Mouse (Mus musculus): ENCODE measurements at regions not wholly inside any gene's neighbourhood (a gene's known extent, or its start where the extent isn't known, plus 50 kb on each side); places are given as distances from the start of the nearest gene placed in this dataset.

DNA sequence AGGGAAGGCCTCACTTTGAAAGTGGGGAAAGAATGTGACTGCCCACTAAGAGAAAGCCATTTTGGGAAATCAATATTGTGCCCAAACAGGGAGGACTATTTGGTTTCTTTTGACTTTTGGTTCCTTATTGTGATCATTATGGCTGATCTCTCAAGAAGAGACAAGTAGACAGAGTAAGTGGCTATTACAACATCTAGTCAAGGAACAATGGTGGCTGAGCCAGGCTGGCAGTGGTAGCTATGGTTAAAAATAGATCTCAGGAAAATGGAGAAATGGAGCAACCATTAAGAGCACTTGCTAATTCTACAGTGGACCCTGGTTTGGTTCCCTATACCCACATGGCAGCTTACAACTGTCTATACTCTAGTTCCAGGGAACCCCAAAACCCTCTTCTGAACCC lies 102.6 kb upstream of the Pde7b start:
- H3K4me3 ChIP-seq (ENCODE audit: low read depth, low read length), result no peak overlapping the region
- H3K9me3 ChIP-seq (ENCODE audit: control insufficient read depth, low read length), result no peaks in the 10 kb centered on the region
- no peaks in the 10 kb centered on the region for H3K27me3 ChIP-seq (replicated peaks; ENCODE audit: control insufficient read depth, insufficient read depth, low read length)
- ATAC-seq (replicated peaks; ENCODE audit: low FRiP score, low TSS enrichment, low read depth) (no peak), DNase-seq (ENCODE audit: low spot score) (no peak)
- H3K9ac ChIP-seq (ENCODE audit: low read length), result no peak overlapping the region
- 0 out of 2 replicates have a peak, but pooled peaks cover 3% of the 10 kb centered on the region for H3K4me1 ChIP-seq (replicated peaks; ENCODE audit: control insufficient read depth, insufficient read depth, low read length)
- H3K27ac ChIP-seq (ENCODE audit: low read depth), result no peak overlapping the region
- H3K36me3 ChIP-seq (ENCODE audit: control insufficient read depth, insufficient read depth, low read length), result no peaks in the 10 kb centered on the region
- H3K4me2 ChIP-seq (ENCODE audit: low read length), result no peak overlapping the region

DNA sequence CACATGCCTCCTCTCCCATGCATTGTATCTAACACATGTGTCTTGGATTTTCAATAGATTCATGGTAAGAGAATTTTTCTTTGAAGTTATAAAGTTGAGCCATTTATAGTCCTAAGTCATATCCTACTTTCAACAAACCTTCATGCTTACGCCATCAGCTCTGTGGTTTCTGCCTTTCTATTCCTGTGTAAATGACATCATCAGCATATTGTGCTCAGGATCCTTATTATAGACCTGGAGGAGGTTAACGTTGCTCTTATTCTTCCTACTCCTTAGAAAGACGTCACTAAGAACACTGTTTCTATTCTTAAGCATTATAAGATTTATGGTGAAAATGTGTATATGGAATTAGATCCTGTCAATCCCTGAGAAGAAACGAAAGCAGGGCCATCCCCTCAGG lies 93.7 kb upstream of the Pde7b start:
- 52% methylated on average over 4 of the region's 4 CpGs for whole genome bisulfite sequencing
- ATAC-seq (replicated peaks; ENCODE audit: low FRiP score, low TSS enrichment, low read depth), result no peak
- no peak overlapping the region for H3K27ac ChIP-seq (ENCODE audit: low read depth)

DNA sequence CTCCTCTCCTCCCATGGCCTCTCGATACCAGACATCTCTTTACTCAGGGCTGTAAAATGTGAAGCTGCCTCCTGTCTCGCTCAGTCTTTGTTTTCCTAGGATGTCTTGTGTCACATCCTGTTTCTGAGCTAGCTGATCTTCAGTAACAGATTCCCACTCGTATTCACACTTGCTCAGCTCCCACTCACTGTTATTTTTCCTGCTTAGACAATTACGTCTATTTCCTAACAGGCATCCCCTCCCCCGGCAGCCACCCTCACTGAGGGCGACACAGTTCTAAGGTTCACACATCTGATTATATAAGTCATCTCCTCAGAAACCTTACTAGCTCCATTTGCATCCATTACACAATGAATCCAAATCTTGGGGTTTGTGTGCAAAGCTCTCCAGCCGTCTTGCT lies 74.9 kb upstream of the Pde7b start:
- H3K9ac ChIP-seq (ENCODE audit: low read length), result no peak overlapping the region
- no peaks in the 10 kb centered on the region for H3K4me1 ChIP-seq (replicated peaks; ENCODE audit: control insufficient read depth, insufficient read depth, low read length)
- H3K27ac ChIP-seq (ENCODE audit: low read depth), result no peak overlapping the region
- DNase-seq (ENCODE audit: low spot score) (no peak), ATAC-seq (replicated peaks; ENCODE audit: low FRiP score, low TSS enrichment, low read depth) (no peak)
- WGBS, result 54% methylated on average over 7 of the region's 7 CpGs
- no peaks in the 10 kb centered on the region for H3K36me3 ChIP-seq (ENCODE audit: control insufficient read depth, insufficient read depth, low read length)
- H3K27me3 ChIP-seq (replicated peaks; ENCODE audit: control insufficient read depth, insufficient read depth, low read length), result no peaks in the 10 kb centered on the region
- no peak overlapping the region for H3K4me2 ChIP-seq (ENCODE audit: low read length)
- H3K9me3 ChIP-seq (ENCODE audit: control insufficient read depth, low read length), result no peaks in the 10 kb centered on the region
- no peak overlapping the region for H3K4me3 ChIP-seq (ENCODE audit: low read depth, low read length)

More for the DNA sequence above, 93.7 kb upstream of the Pde7b start:
- no peak for DNase-seq (ENCODE audit: low spot score)
- no peaks in the 10 kb centered on the region for H3K4me1 ChIP-seq (replicated peaks; ENCODE audit: control insufficient read depth, insufficient read depth, low read length)
- no peaks in the 10 kb centered on the region for H3K36me3 ChIP-seq (ENCODE audit: control insufficient read depth, insufficient read depth, low read length)
- no peak overlapping the region for H3K4me2 ChIP-seq (ENCODE audit: low read length)
- H3K9me3 ChIP-seq (ENCODE audit: control insufficient read depth, low read length), result 0 out of 2 replicates have a peak, but pooled peaks cover 3% of the 10 kb centered on the region
- H3K27me3 ChIP-seq (replicated peaks; ENCODE audit: control insufficient read depth, insufficient read depth, low read length), result no peaks in the 10 kb centered on the region
- no peak overlapping the region for H3K4me3 ChIP-seq (ENCODE audit: low read depth, low read length)
- H3K9ac ChIP-seq (ENCODE audit: low read length), result no peak overlapping the region

DNA sequence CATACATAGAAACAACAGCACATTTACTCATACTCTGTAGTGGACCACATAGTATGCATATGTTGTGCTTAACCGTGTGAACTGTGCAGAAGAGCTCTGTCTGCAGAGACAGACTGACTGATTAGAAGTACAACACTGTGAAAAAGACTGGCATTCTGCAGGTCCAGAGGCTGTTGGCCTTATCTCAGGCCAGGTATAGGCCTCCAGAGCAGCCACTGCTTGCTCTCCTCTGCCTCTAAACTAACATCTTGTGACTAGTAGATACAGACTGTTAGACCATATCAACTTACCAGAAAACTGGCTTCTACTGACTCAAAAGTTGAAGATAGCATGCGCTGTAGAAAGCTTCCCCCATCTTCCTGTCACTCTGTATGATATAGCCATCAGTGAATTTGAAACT lies 73.5 kb upstream of the Pde7b start:
- no peak overlapping the region for H3K27ac ChIP-seq (ENCODE audit: low read depth)
- no peaks in the 10 kb centered on the region for H3K9me3 ChIP-seq (ENCODE audit: control insufficient read depth, low read length)
- H3K4me2 ChIP-seq (ENCODE audit: low read length), result no peak overlapping the region
- no peak for ATAC-seq (replicated peaks; ENCODE audit: low FRiP score, low TSS enrichment, low read depth)
- WGBS, result 89% methylated on average over 2 of the region's 2 CpGs
- no peak for DNase-seq (ENCODE audit: low spot score)
- H3K4me3 ChIP-seq (ENCODE audit: low read depth, low read length), result no peak overlapping the region
- no peak overlapping the region for H3K9ac ChIP-seq (ENCODE audit: low read length)
- H3K36me3 ChIP-seq (ENCODE audit: control insufficient read depth, insufficient read depth, low read length), result no peaks in the 10 kb centered on the region
- H3K4me1 ChIP-seq (replicated peaks; ENCODE audit: control insufficient read depth, insufficient read depth, low read length), result no peaks in the 10 kb centered on the region
- H3K27me3 ChIP-seq (replicated peaks; ENCODE audit: control insufficient read depth, insufficient read depth, low read length), result no peaks in the 10 kb centered on the region

DNA sequence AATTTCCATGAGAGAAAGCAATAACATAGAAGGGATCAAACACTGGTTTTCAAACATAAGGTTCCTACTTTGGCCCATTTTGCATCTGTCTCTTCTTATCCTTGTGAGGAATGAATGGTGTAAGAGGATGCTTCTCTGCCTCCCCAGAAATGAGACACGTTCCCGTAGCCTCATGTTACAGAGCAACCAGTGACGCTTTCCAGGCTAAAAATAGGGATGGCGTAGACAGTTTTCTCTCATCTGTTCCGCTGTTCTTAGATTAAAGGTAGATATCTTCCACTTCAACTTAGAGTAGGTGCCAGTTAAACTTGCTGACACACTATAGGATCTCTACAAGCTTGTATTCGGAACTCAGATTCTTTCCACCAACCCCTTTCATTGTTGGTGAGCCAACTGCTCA lies 69.1 kb upstream of the Pde7b start:
- WGBS, result 68% methylated on average over 6 of the region's 6 CpGs
- no peaks in the 10 kb centered on the region for H3K9me3 ChIP-seq (ENCODE audit: control insufficient read depth, low read length)

DNA sequence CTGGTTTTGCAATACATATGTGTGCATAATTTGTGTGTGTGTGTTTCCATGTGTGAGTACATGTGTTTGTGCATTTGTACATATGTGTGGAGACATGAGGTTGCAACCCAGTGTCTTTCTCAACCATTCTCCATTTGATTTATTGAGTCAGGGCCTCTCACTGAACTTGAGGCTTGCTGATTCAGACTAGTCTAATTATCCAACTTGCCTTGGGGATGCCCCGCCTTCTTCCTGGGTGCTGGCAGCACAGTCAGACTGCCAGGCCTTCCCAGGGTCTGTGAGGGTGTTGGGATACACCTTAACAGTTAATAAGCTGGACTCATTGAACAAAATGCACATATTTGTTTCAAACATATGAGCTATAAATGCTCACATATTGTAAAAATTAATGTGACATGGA lies 56.1 kb upstream of the Pde7b start:
- no peak for DNase-seq (ENCODE audit: low spot score)
- Histone ChIP-seq H3K4me2 (ENCODE audit: low read length) (no peak overlapping the region), H3K27ac (ENCODE audit: low read depth) (no peak overlapping the region), H3K9me3 (ENCODE audit: control insufficient read depth, low read length) (no peaks in the 10 kb centered on the region), H3K36me3 (ENCODE audit: control insufficient read depth, insufficient read depth, low read length) (no peaks in the 10 kb centered on the region), H3K4me1 (replicated peaks; ENCODE audit: control insufficient read depth, insufficient read depth, low read length) (no peaks in the 10 kb centered on the region), H3K9ac (ENCODE audit: low read length) (no peak overlapping the region), H3K4me3 (ENCODE audit: low read depth, low read length) (no peak overlapping the region), H3K27me3 (replicated peaks; ENCODE audit: control insufficient read depth, insufficient read depth, low read length) (no peaks in the 10 kb centered on the region)
- no peak for ATAC-seq (replicated peaks; ENCODE audit: low FRiP score, low TSS enrichment, low read depth)
- WGBS, result 91% methylated on average over 1 of the region's 1 CpGs

More for the DNA sequence above, 69.1 kb upstream of the Pde7b start:
- no peak overlapping the region for H3K9ac ChIP-seq (ENCODE audit: low read length)
- H3K4me2 ChIP-seq (ENCODE audit: low read length), result no peak overlapping the region
- ATAC-seq (replicated peaks; ENCODE audit: low FRiP score, low TSS enrichment, low read depth), result no peak
- no peak overlapping the region for H3K27ac ChIP-seq (ENCODE audit: low read depth)
- H3K36me3 ChIP-seq (ENCODE audit: control insufficient read depth, insufficient read depth, low read length), result no peaks in the 10 kb centered on the region
- H3K4me1 ChIP-seq (replicated peaks; ENCODE audit: control insufficient read depth, insufficient read depth, low read length), result no peaks in the 10 kb centered on the region
- H3K27me3 ChIP-seq (replicated peaks; ENCODE audit: control insufficient read depth, insufficient read depth, low read length), result no peaks in the 10 kb centered on the region
- no peak for DNase-seq (ENCODE audit: low spot score)
- no peak overlapping the region for H3K4me3 ChIP-seq (ENCODE audit: low read depth, low read length)

DNA sequence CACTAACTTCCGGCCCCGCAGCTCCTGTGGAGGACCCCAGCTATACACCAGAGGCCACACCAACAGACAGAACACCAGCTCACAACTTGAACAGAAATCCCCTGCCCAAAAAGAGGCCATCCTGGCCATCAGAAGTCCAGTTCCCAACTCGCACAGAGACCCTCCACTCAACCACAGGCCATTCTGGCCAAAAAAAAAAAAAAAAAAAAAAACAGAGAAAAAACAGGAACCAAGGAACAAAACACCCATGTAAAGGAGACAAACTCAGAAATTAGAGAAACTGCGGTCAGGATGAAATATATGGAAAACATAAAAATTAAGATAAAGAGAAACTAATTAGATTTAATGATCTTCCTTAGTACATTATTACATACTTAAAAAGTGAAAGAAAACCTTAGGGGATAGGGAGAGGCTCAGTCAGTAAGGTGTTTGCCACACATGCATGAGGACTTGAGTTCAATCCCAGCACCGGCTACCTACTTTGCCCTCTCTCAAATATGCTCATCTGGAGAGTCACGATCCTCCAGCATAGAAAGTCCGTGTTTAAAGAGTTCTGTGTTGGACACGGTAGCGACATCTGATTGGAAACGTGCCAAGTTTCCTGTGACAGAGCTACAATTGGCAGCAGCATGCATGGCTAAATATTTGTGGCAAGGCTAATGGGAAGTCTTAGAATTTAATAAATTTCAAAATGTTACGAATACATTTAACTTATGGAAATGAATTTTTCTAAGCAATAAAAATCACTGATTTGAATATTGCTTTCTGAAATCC lies 51.9 kb upstream of the Pde7b start:
- Histone ChIP-seq H3K9me3 (ENCODE audit: control insufficient read depth, low read length) (no peaks in the 10 kb centered on the region), H3K27ac (ENCODE audit: low read depth) (no peak overlapping the region), H3K27me3 (replicated peaks; ENCODE audit: control insufficient read depth, insufficient read depth, low read length) (no peaks in the 10 kb centered on the region), H3K4me2 (ENCODE audit: low read length) (no peak overlapping the region), H3K4me3 (ENCODE audit: low read depth, low read length) (no peak overlapping the region), H3K9ac (ENCODE audit: low read length) (no peak overlapping the region), H3K4me1 (replicated peaks; ENCODE audit: control insufficient read depth, insufficient read depth, low read length) (no peaks in the 10 kb centered on the region), H3K36me3 (ENCODE audit: control insufficient read depth, insufficient read depth, low read length) (no peaks in the 10 kb centered on the region)
- DNase-seq (ENCODE audit: low spot score), result no peak
- ATAC-seq (replicated peaks; ENCODE audit: low FRiP score, low TSS enrichment, low read depth), result no peak
- WGBS, result 83% methylated on average over 11 of the region's 11 CpGs

DNA sequence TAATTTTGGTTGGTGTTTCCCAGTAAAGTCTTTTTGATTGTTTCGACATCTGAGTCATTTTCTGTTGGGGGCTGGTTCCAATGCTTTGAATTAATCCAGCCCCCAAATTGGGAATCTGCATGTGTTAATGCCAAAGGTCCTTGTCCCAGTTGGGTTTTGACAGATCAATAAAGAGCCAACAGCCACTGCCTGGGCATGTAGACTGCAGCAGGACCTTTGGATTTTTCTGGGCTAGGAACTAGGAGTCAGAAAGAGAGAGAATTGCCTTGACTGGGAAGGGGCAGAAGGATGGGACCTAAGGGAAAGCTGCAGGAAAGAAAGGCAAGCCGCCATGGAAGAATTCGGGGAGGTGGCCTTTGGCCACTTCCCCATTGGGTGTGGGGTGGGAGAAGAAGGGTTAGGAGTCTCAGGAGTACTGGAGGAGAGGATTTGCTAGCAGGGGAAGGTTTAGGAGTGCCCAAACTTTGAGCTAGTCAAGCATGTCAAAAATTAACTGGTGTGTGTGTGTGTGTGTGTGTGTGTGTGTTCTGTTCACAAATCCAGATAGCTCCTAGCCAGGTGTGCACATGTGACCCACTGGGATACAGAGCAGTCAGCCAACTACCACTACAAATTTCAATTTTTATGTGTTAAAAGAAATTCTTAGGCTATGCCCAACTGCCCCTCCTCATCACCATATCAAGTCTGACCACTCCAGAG lies 51.0 kb upstream of the Pde7b start:
- 90% methylated on average over 3 of the region's 3 CpGs for WGBS
- Histone ChIP-seq H3K27me3 (replicated peaks; ENCODE audit: control insufficient read depth, insufficient read depth, low read length) (no peaks in the 10 kb centered on the region), H3K36me3 (ENCODE audit: control insufficient read depth, insufficient read depth, low read length) (no peaks in the 10 kb centered on the region), H3K9ac (ENCODE audit: low read length) (no peak overlapping the region), H3K27ac (ENCODE audit: low read depth) (no peak overlapping the region), H3K9me3 (ENCODE audit: control insufficient read depth, low read length) (no peaks in the 10 kb centered on the region), H3K4me2 (ENCODE audit: low read length) (no peak overlapping the region), H3K4me1 (replicated peaks; ENCODE audit: control insufficient read depth, insufficient read depth, low read length) (no peaks in the 10 kb centered on the region), H3K4me3 (ENCODE audit: low read depth, low read length) (no peak overlapping the region)
- no peak for ATAC-seq (replicated peaks; ENCODE audit: low FRiP score, low TSS enrichment, low read depth)
- DNase-seq (ENCODE audit: low spot score), result no peak
